Comparison of ENCODE assay signal across 23 mouse cellular contexts in genomic region chr8:127295848-127296247, GRCm38 (mm10).
DNase-seq lines count a peak whose midpoint lies in the region; ATAC-seq and TF ChIP-seq lines count a peak whose summit lies in the region.
"Had no signal": no experiment of that assay in that cellular context is flagged by ENCODE, and none has a peak within 500 bp of the region (broad histone marks: within the 10 kb centered on the region; RNA-seq: fewer than 3 reads in every experiment).

No protein-coding gene starts in this region.

- no peak for TF ChIP-seq CTCF in stomach, postnatal 0 days (IDR thresholded peaks at IDR 0.05; ENCODE audit: low read depth)

- no peak overlapping the region for H3K4me3 ChIP-seq in hindbrain, embryonic 13.5 days
- H3K4me3 ChIP-seq in hindbrain, embryonic 12.5 days = no peak overlapping the region
- no peak overlapping the region for H3K4me3 ChIP-seq in neural tube, embryonic 15.5 days (replicated peaks)
- H3K4me3 ChIP-seq in stomach, postnatal 0 days (ENCODE audit: low read depth, low read length) = no peak overlapping the region
- H3K4me3 ChIP-seq: embryonic facial prominence, embryonic 15.5 days; forebrain, embryonic 10.5 days; limb, embryonic 13.5 days had no signal

- no peaks in the 10 kb centered on the region for H3K36me3 ChIP-seq in hindbrain, embryonic 13.5 days
- no peaks in the 10 kb centered on the region for H3K36me3 ChIP-seq in hindbrain, embryonic 12.5 days
- no peaks in the 10 kb centered on the region for H3K36me3 ChIP-seq in neural tube, embryonic 15.5 days
- no peaks in the 10 kb centered on the region for H3K36me3 ChIP-seq in stomach, postnatal 0 days (ENCODE audit: control insufficient read depth, insufficient read depth, low read length)
- H3K36me3 ChIP-seq: embryonic facial prominence, embryonic 15.5 days; forebrain, embryonic 10.5 days; limb, embryonic 13.5 days had no signal

- H3K4me2 ChIP-seq in hindbrain, embryonic 13.5 days = no peak overlapping the region
- no peak overlapping the region for H3K4me2 ChIP-seq in hindbrain, embryonic 12.5 days (replicated peaks)
- no peak overlapping the region for H3K4me2 ChIP-seq in neural tube, embryonic 15.5 days
- H3K4me2 ChIP-seq in stomach, postnatal 0 days (replicated peaks; ENCODE audit: low read depth) = no peak overlapping the region
- H3K4me2 ChIP-seq: embryonic facial prominence, embryonic 15.5 days; limb, embryonic 13.5 days had no signal

- peak overlapping the region; percentile 8; the same call in 1 of the 2 replicates for H3K27ac ChIP-seq in hindbrain, embryonic 13.5 days
- no peak overlapping the region for H3K27ac ChIP-seq in hindbrain, embryonic 12.5 days
- H3K27ac ChIP-seq in neural tube, embryonic 15.5 days (replicated peaks) = 0 out of 2 replicates have a peak overlapping the region, but pooled peaks have one; percentile 18
- no peak overlapping the region for H3K27ac ChIP-seq in stomach, postnatal 0 days (replicated peaks)
- H3K27ac ChIP-seq: embryonic facial prominence, embryonic 15.5 days; forebrain, embryonic 10.5 days; limb, embryonic 13.5 days; liver, embryonic 14.5 days had no signal

- TF ChIP-seq EP300 in stomach, postnatal 0 days (optimal IDR thresholded peaks at IDR 0.05) = no peak

- intact Hi-C loops in left cerebral cortex, postnatal 25 days (cut with DNase I) = no loop called here

- no peak for DNase-seq in neural tube, embryonic 10.5 days (ENCODE audit: extremely low spot score, low spot score)
- peak; percentile 86 to 91 for DNase-seq in cerebellum, postnatal 10 days
- no peak for DNase-seq in left cerebral cortex, postnatal 25 days (ENCODE audit: low spot score in 2 of 2)
- DNase-seq in stomach, postnatal 0 days (ENCODE audit: low spot score) = no peak
- no peak for DNase-seq in embryo, embryonic 10.5 days (ENCODE audit: low spot score)
- DNase-seq: adrenal gland, postnatal 14 days; embryo, embryonic 11 days; gastrocnemius, postnatal 25 days; kidney, postnatal 4 days; layer of hippocampus, postnatal 36 days; right cerebral cortex, postnatal 25 days; thymus, postnatal 36 days had no signal

- 88% methylated on average over 13 of the region's 13 CpGs for WGBS in hindbrain, embryonic 13.5 days
- 86% methylated on average over 13 of the region's 13 CpGs for WGBS in hindbrain, embryonic 12.5 days
- 84% methylated on average over 13 of the region's 13 CpGs for WGBS in neural tube, embryonic 15.5 days
- 94% methylated on average over 13 of the region's 13 CpGs for WGBS in stomach, postnatal 0 days

- peaks cover 19% of the 10 kb centered on the region for H3K4me1 ChIP-seq in hindbrain, embryonic 13.5 days (replicated peaks)
- H3K4me1 ChIP-seq in hindbrain, embryonic 12.5 days = peaks cover 5% of the 10 kb centered on the region
- peaks cover 15% of the 10 kb centered on the region for H3K4me1 ChIP-seq in neural tube, embryonic 15.5 days
- H3K4me1 ChIP-seq in stomach, postnatal 0 days (replicated peaks; ENCODE audit: control insufficient read depth, insufficient read depth) = no peaks in the 10 kb centered on the region
- H3K4me1 ChIP-seq: embryonic facial prominence, embryonic 15.5 days; limb, embryonic 13.5 days had no signal

- no peak overlapping the region for H3K9ac ChIP-seq in hindbrain, embryonic 13.5 days
- no peak overlapping the region for H3K9ac ChIP-seq in hindbrain, embryonic 12.5 days
- H3K9ac ChIP-seq in neural tube, embryonic 15.5 days (replicated peaks) = no peak overlapping the region
- no peak overlapping the region for H3K9ac ChIP-seq in stomach, postnatal 0 days (ENCODE audit: low read length)
- H3K9ac ChIP-seq: embryonic facial prominence, embryonic 15.5 days; limb, embryonic 13.5 days; liver, embryonic 14.5 days had no signal

- H3K27me3 ChIP-seq in hindbrain, embryonic 13.5 days = no peaks in the 10 kb centered on the region
- no peaks in the 10 kb centered on the region for H3K27me3 ChIP-seq in hindbrain, embryonic 12.5 days
- H3K27me3 ChIP-seq in neural tube, embryonic 15.5 days (replicated peaks) = no peaks in the 10 kb centered on the region
- no peaks in the 10 kb centered on the region for H3K27me3 ChIP-seq in stomach, postnatal 0 days (ENCODE audit: control insufficient read depth, insufficient read depth, low read length)
- H3K27me3 ChIP-seq: embryonic facial prominence, embryonic 15.5 days; limb, embryonic 13.5 days had no signal

- no peaks in the 10 kb centered on the region for H3K9me3 ChIP-seq in hindbrain, embryonic 13.5 days
- no peaks in the 10 kb centered on the region for H3K9me3 ChIP-seq in hindbrain, embryonic 12.5 days (replicated peaks)
- no peaks in the 10 kb centered on the region for H3K9me3 ChIP-seq in neural tube, embryonic 15.5 days (replicated peaks)
- H3K9me3 ChIP-seq in stomach, postnatal 0 days (ENCODE audit: control insufficient read depth, low read length) = no peaks in the 10 kb centered on the region
- H3K9me3 ChIP-seq: embryonic facial prominence, embryonic 15.5 days; forebrain, embryonic 10.5 days; limb, embryonic 13.5 days had no signal

- ATAC-seq in hindbrain, embryonic 13.5 days (ENCODE audit: low FRiP score) = no peak
- ATAC-seq in hindbrain, embryonic 12.5 days (ENCODE audit: low FRiP score) = no peak
- no peak for ATAC-seq in neural tube, embryonic 15.5 days (ENCODE audit: low FRiP score)
- no peak for ATAC-seq in stomach, postnatal 0 days (ENCODE audit: low FRiP score, low TSS enrichment)
- ATAC-seq: activated CD4-positive, CD25-positive, alpha-beta regulatory T cell, adult 4 months; inflammation-experienced regulatory T-cells, adult 6 months; lung, postnatal 0 days; midbrain, embryonic 16.5 days had no signal

Comparison
In these comparisons a context has a peak if more than half of its experiments do, and no peak if none do; other contexts are left out.
1. H3K27ac ChIP-seq: peak in hindbrain, embryonic 13.5 days (single experiment) and neural tube, embryonic 15.5 days (single experiment); none in hindbrain, embryonic 12.5 days (single experiment) and stomach, postnatal 0 days (single experiment).
2. DNase-seq: peak in cerebellum, postnatal 10 days (2 of 2); none in neural tube, embryonic 10.5 days (single experiment), left cerebral cortex, postnatal 25 days (0 of 2), stomach, postnatal 0 days (single experiment) and embryo, embryonic 10.5 days (single experiment).